Mouse (Mus musculus): ENCODE results near the gene Flad1. TPM values are rescaled to one million over a fixed set of nuclear protein-coding genes. Genes with fewer than 3 reads are reported as not detected.

The Flad1 gene
- polyA plus RNA-seq, 1 experiment, result 10.9 TPM

- H3K4me3 ChIP-seq (ENCODE audit: insufficient read depth, low read length), result no peak overlapping the region
- TF ChIP-seq CTCF (IDR thresholded peaks at IDR 0.05; ENCODE audit: borderline replicate concordance, insufficient read depth, low read length) (no peak), POLR2A (IDR thresholded peaks at IDR 0.05; ENCODE audit: low read depth, low read length) (no peak)
- 0 out of 2 replicates have a peak, but pooled peaks cover under 1% of the 10 kb centered on the region for H3K4me1 ChIP-seq (ENCODE audit: control insufficient read depth, insufficient read depth, low read length)
- H3K27ac ChIP-seq (ENCODE audit: insufficient read depth, low read length), result no peak overlapping the region
Observed at GRCm38 (mm10) chr3:89373581-89374231, 38.0 kb downstream of the Flad1 start.

- H3K4me1 ChIP-seq (ENCODE audit: control insufficient read depth, insufficient read depth, low read length), result no peaks in the 10 kb centered on the region
- no peak overlapping the region for H3K27ac ChIP-seq (ENCODE audit: insufficient read depth, low read length)
- H3K4me3 ChIP-seq (ENCODE audit: insufficient read depth, low read length), result no peak overlapping the region
- TF ChIP-seq POLR2A (IDR thresholded peaks at IDR 0.05; ENCODE audit: low read depth, low read length), result no peak
- no peak for TF ChIP-seq CTCF (IDR thresholded peaks at IDR 0.05; ENCODE audit: borderline replicate concordance, insufficient read depth, low read length)
Observed at GRCm38 (mm10) chr3:89367338-89367737, 44.3 kb downstream of the Flad1 start.

GRCm38 (mm10) chr3:89365486-89366414, 45.9 kb downstream of the Flad1 start:
- no peak overlapping the region for H3K4me3 ChIP-seq (ENCODE audit: insufficient read depth, low read length)
- no peaks in the 10 kb centered on the region for H3K4me1 ChIP-seq (ENCODE audit: control insufficient read depth, insufficient read depth, low read length)
- TF ChIP-seq CTCF (IDR thresholded peaks at IDR 0.05; ENCODE audit: borderline replicate concordance, insufficient read depth, low read length), result no peak
- no peak for TF ChIP-seq POLR2A (IDR thresholded peaks at IDR 0.05; ENCODE audit: low read depth, low read length)
- no peak overlapping the region for H3K27ac ChIP-seq (ENCODE audit: insufficient read depth, low read length)

DNA sequence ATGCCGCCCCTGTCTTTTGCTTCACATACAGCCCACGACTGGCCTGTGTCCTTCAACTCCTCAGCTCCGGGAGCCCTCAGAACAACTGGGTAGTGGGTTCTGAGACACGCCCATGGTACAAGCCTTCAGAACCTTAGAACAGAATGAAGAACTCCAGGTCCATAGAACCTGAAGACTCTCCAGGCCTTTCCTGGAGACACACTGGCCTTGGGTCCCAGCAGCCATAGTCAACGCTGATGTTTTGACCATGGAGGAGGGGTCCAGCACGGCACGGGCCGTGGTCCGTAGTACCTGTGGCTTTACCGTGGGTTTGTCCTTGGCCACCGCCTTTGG, 46.6 kb downstream of the Flad1 start, which contains the start of gene Dcst1:
TSS of gene Dcst1 (minus strand) at position 101 of the 333 bp plus-strand sequence.
- Histone ChIP-seq H3K27ac (ENCODE audit: insufficient read depth, low read length) (no peak within 1 kb of the TSS), H3K4me3 (ENCODE audit: insufficient read depth, low read length) (no peak within 1 kb of the TSS), H3K4me1 (ENCODE audit: control insufficient read depth, insufficient read depth, low read length) (no peaks in the 10 kb centered on the region)
- TF ChIP-seq CTCF (IDR thresholded peaks at IDR 0.05; ENCODE audit: borderline replicate concordance, insufficient read depth, low read length) (no peak), POLR2A (IDR thresholded peaks at IDR 0.05; ENCODE audit: low read depth, low read length) (no peak)

- no peaks in the 10 kb centered on the region for H3K4me1 ChIP-seq (ENCODE audit: control insufficient read depth, insufficient read depth, low read length)
- H3K27ac ChIP-seq (ENCODE audit: insufficient read depth, low read length), result no peak overlapping the region
- TF ChIP-seq POLR2A (IDR thresholded peaks at IDR 0.05; ENCODE audit: low read depth, low read length) (no peak), CTCF (IDR thresholded peaks at IDR 0.05; ENCODE audit: borderline replicate concordance, insufficient read depth, low read length) (no peak)
- no peak overlapping the region for H3K4me3 ChIP-seq (ENCODE audit: insufficient read depth, low read length)
Observed at GRCm38 (mm10) chr3:89364631-89365030, 47.0 kb downstream of the Flad1 start.

DNA sequence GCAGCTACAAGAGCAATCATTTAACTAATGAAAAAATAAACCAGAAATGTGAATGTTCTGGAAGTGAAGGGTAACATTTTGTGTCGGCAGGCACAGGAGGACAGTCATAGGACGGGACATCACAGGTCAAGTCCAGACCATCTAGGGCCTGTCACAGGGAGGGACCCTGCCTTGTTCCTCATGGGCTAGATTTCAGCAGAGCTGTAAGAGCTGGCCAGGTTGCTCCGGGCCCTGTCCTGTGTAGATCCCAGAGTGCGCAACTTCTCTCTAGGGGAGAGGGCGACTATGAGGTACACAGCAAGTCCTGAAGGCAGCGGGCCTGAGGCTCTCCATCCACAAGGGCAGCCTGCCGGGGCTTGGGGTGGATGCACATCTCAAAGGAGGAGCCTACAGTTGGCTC, 50.0 kb downstream of the Flad1 start, which contains the start of gene Dcst2:
TSS of gene Dcst2 (plus strand) at position 301 of the 400 bp plus-strand sequence.
- H3K4me3 ChIP-seq (ENCODE audit: insufficient read depth, low read length), result no peak within 1 kb of the TSS
- H3K27ac ChIP-seq (ENCODE audit: insufficient read depth, low read length), result no peak within 1 kb of the TSS
- TF ChIP-seq POLR2A (IDR thresholded peaks at IDR 0.05; ENCODE audit: low read depth, low read length) (no peak), CTCF (IDR thresholded peaks at IDR 0.05; ENCODE audit: borderline replicate concordance, insufficient read depth, low read length) (no peak)
- no peaks in the 10 kb centered on the region for H3K4me1 ChIP-seq (ENCODE audit: control insufficient read depth, insufficient read depth, low read length)

- H3K27ac ChIP-seq (ENCODE audit: insufficient read depth, low read length), result no peak overlapping the region
- H3K4me3 ChIP-seq (ENCODE audit: insufficient read depth, low read length), result no peak overlapping the region
- TF ChIP-seq POLR2A (IDR thresholded peaks at IDR 0.05; ENCODE audit: low read depth, low read length) (no peak), CTCF (IDR thresholded peaks at IDR 0.05; ENCODE audit: borderline replicate concordance, insufficient read depth, low read length) (no peak)
- H3K4me1 ChIP-seq (ENCODE audit: control insufficient read depth, insufficient read depth, low read length), result no peaks in the 10 kb centered on the region
Observed at GRCm38 (mm10) chr3:89360237-89360636, 51.4 kb downstream of the Flad1 start.

DNA sequence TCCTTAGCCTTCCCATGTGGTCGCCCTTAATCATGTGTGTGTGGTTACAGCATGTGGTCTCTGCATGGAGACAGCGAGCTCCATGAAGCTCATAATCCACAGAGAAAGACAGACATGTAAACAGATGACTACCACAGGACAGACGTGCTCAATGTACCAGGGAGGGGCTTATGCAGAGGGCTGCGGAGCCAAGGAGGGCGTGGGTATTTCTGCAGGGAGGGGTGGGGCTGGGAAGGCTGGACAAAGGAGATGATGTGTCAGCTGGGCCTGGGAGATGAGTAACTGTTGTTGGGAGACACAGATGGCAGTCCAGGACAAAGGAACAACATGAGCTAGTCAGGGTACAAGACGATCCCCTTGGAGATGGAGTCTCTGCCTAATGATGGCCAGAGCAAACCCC, 52.0 kb downstream of the Flad1 start:
- Histone ChIP-seq H3K4me3 (ENCODE audit: insufficient read depth, low read length) (no peak overlapping the region), H3K27ac (ENCODE audit: insufficient read depth, low read length) (no peak overlapping the region), H3K4me1 (ENCODE audit: control insufficient read depth, insufficient read depth, low read length) (no peaks in the 10 kb centered on the region)
- no peak for TF ChIP-seq POLR2A (IDR thresholded peaks at IDR 0.05; ENCODE audit: low read depth, low read length)
- TF ChIP-seq CTCF (IDR thresholded peaks at IDR 0.05; ENCODE audit: borderline replicate concordance, insufficient read depth, low read length), result no peak

DNA sequence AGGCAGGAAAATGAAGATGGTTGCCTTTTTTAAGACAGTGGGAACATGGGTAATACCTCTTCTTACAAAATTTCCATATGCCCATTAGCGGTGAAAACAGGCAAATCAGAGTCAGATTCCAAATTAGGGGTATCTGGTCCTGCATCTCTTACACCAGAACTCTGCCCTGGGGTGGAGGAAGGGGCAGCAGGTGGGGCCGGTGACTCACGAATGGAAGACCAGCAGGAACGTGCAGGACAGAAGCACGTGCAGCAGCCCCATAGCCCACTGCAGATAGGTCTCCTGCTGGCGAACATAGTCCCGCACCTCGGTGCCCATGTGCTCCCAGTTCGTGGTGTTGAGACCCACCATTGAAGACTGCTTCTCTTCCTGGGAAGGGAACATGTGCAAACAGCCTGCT, 55.6 kb downstream of the Flad1 start:
- TF ChIP-seq CTCF (IDR thresholded peaks at IDR 0.05; ENCODE audit: borderline replicate concordance, insufficient read depth, low read length) (no peak), POLR2A (IDR thresholded peaks at IDR 0.05; ENCODE audit: low read depth, low read length) (no peak)

DNA sequence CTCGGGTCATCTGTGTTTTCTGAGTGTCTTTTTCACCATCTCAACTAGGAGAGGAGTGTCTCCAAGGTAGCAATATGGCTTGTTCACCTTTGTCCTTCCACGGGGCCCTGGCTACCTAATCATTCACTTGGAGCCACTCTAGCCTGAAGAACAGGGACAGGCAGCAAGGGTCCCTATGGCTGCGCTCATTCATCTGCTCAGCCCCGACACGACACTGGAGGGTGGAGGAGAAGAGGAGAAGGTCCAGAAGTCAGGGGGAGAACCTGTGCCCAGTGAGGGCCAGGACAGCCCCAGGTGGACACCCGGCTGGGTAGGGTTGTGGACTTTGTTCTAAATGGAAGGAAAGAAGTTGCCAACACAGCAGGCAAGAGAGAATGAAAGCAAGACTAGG, 56.2 kb downstream of the Flad1 start:
- no peak overlapping the region for H3K4me3 ChIP-seq (ENCODE audit: insufficient read depth, low read length)
- H3K27ac ChIP-seq (ENCODE audit: insufficient read depth, low read length), result no peak overlapping the region
- no peaks in the 10 kb centered on the region for H3K4me1 ChIP-seq (ENCODE audit: control insufficient read depth, insufficient read depth, low read length)
- no peak for TF ChIP-seq POLR2A (IDR thresholded peaks at IDR 0.05; ENCODE audit: low read depth, low read length)
- TF ChIP-seq CTCF (IDR thresholded peaks at IDR 0.05; ENCODE audit: borderline replicate concordance, insufficient read depth, low read length), result no peak

More for the DNA sequence above, 55.6 kb downstream of the Flad1 start:
- no peaks in the 10 kb centered on the region for H3K4me1 ChIP-seq (ENCODE audit: control insufficient read depth, insufficient read depth, low read length)
- H3K27ac ChIP-seq (ENCODE audit: insufficient read depth, low read length), result no peak overlapping the region
- H3K4me3 ChIP-seq (ENCODE audit: insufficient read depth, low read length), result no peak overlapping the region

All from embryonic fibroblast, embryonic 13.5 days (primary cell).